Mouse (Mus musculus) E14TG2a.4 (cell line): ENCODE results near the gene Ptpn22.

Experiments used
- CTCF ChIP-seq: conservative IDR thresholded peaks from 2 replicates; pipeline ENCODE4 v1.5.1; 2014; ENCODE audit warnings: low read length
- NANOG ChIP-seq: IDR thresholded peaks from 2 replicates; pipeline ENCODE4 v1.6.1; 2014; ENCODE audit warnings: borderline replicate concordance, low read length, mixed read lengths
- POU5F1 ChIP-seq: IDR thresholded peaks from 2 replicates; pipeline ENCODE4 v1.6.1; 2014; ENCODE audit warnings: low read length, borderline replicate concordance

DNA sequence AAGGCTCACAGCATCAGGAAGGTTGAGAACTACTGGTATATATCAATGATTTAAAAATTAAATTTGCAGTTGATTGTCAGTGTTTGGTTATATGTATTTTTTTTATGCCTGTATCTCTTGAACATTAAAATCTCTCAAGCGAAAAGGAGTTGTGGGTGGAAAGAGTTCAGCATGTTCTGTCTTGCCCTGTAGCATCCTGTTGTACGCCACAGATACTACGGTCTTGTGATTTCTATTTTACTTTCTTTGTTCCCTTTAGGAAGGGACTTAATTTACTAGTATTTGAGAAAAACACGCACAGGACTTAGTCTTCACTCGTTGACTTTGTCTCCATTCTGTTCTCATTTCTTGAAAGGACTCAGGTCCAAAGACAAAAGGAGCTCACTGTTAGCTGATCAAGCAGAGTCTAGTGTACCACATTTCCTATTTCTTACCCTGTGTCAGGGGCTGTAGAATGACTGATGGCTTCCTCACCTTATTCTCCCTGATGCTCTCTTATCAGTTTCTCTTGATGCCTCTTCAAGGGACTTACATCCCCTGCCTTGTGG is 7.9 kb downstream of the Ptpn22 start:
- TF ChIP-seq CTCF (no peak), NANOG (no peak), POU5F1 (no peak)
